Mouse (Mus musculus): ENCODE measurements around the gene Abcc10.

- TF ChIP-seq CTCF (IDR thresholded peaks at IDR 0.05), result peak; percentile 13; the same call in 1 of the 2 replicates
- TF ChIP-seq EP300 (IDR thresholded peaks at IDR 0.05), result no peak
Observed at GRCm38 (mm10) chr17:46287678-46288095, 40.5 kb downstream of the Abcc10 start.

Measured in lung, postnatal 0 days (tissue).